ENCODE assay signal across 28 mouse cellular contexts in genomic region chrX:100475569-100476223, GRCm38 (mm10). TPM values are rescaled to one million over a fixed set of nuclear protein-coding genes. Genes with fewer than 3 reads are reported as not detected.
A peak's percentile ranks its signal among the peaks of the same experiment; 100 is the strongest.
DNase-seq lines count a peak whose midpoint lies in the region; ATAC-seq and TF ChIP-seq lines count a peak whose summit lies in the region.
"Had no signal": no experiment of that assay in that cellular context is flagged by ENCODE, and none has a peak within 500 bp of the region (broad histone marks: within the 10 kb centered on the region; RNA-seq: fewer than 3 reads in every experiment).

No protein-coding gene starts in this region.

- ATAC-seq in liver, postnatal 0 days, result no peak
- ATAC-seq in erythroid progenitor cell, adult 5-6 weeks (replicated peaks; ENCODE audit: low FRiP score, poor library complexity, severe bottlenecking), result peak; percentile 78
- ATAC-seq in megakaryocyte progenitor cell, adult 5-6 weeks (replicated peaks; ENCODE audit: poor library complexity), result peak; percentile 53
- ATAC-seq: activated CD4-positive, CD25-positive, alpha-beta regulatory T cell, adult 4 months; forebrain, embryonic 13.5 days had no signal

- dilution Hi-C loops in CH12.LX (cut with MboI; ENCODE audit: extremely low pct_ligation_motif_present, extremely low pct_unique_long_range_greater_than_20kb, low sequenced_read_pairs), result no loop called here

- no peak for TF ChIP-seq CTCF in liver, adult 2 months (IDR thresholded peaks at IDR 0.05; ENCODE audit: low read depth, low read length)
- TF ChIP-seq CTCF in liver, postnatal 0 days (IDR thresholded peaks at IDR 0.05; ENCODE audit: low read depth), result no peak
- TF ChIP-seq CTCF in CH12.LX (conservative IDR thresholded peaks at IDR 0.05 in 1 of 2, IDR thresholded peaks at IDR 0.05 in 1 of 2; ENCODE audit: low read depth in 2 of 2, low read length in 2 of 2), result no peak

- no peak overlapping the region for H3K27ac ChIP-seq in liver, adult 2 months (replicated peaks; ENCODE audit: insufficient read depth, low read depth, low read length)
- no peak overlapping the region for H3K27ac ChIP-seq in liver, postnatal 0 days (ENCODE audit: low read depth)
- H3K27ac ChIP-seq in CH12.LX (ENCODE audit: insufficient read depth, low read depth), result no peak overlapping the region
- no peak overlapping the region for H3K27ac ChIP-seq in limb, embryonic 10.5 days
- H3K27ac ChIP-seq: forebrain, embryonic 13.5 days; heart, adult 2 months; layer of hippocampus, adult 2 months; stomach, embryonic 15.5 days had no signal

- WGBS in liver, adult 2 months, result 36% methylated on average over 4 of the region's 4 CpGs
- 64% methylated on average over 4 of the region's 4 CpGs for WGBS in liver, postnatal 0 days (ENCODE audit: insufficient replicate concordance)
- WGBS in limb, embryonic 10.5 days, result 80% methylated on average over 4 of the region's 4 CpGs

- no peak overlapping the region for H3K4me3 ChIP-seq in liver, adult 2 months (ENCODE audit: insufficient read depth, low read depth, low read length)
- H3K4me3 ChIP-seq in liver, postnatal 0 days (ENCODE audit: low read depth, low read length), result no peak overlapping the region
- H3K4me3 ChIP-seq in CH12.LX (replicated peaks in 1 of 3; ENCODE audit: low read depth in 2 of 3, low read length in 2 of 3, poor library complexity in 1 of 3), result no peak overlapping the region
- H3K4me3 ChIP-seq in limb, embryonic 10.5 days, result no peak overlapping the region
- H3K4me3 ChIP-seq: forebrain, embryonic 13.5 days; heart, adult 2 months; layer of hippocampus, adult 2 months; stomach, embryonic 15.5 days had no signal

- TF ChIP-seq POLR2A in liver, adult 2 months (IDR thresholded peaks at IDR 0.05; ENCODE audit: extremely low read depth, insufficient read depth, low read length), result no peak
- TF ChIP-seq POLR2A in CH12.LX (IDR thresholded peaks at IDR 0.05; ENCODE audit: low read depth, low read length), result no peak

- no peak for TF ChIP-seq RAD21 in CH12.LX (IDR thresholded peaks at IDR 0.05; ENCODE audit: low read depth, low read length)

- no peak overlapping the region for H3K4me2 ChIP-seq in liver, postnatal 0 days (ENCODE audit: low read depth, low read length)
- H3K4me2 ChIP-seq in CH12.LX (ENCODE audit: insufficient read depth, low read depth, poor library complexity, severe bottlenecking), result no peak overlapping the region
- H3K4me2 ChIP-seq: forebrain, embryonic 13.5 days; stomach, embryonic 15.5 days had no signal

- H3K9ac ChIP-seq in liver, adult 2 months (ENCODE audit: low read depth, low read length), result no peak overlapping the region
- no peak overlapping the region for H3K9ac ChIP-seq in liver, postnatal 0 days (replicated peaks)
- H3K9ac ChIP-seq in CH12.LX (ENCODE audit: insufficient read depth, low read depth), result no peak overlapping the region
- H3K9ac ChIP-seq: forebrain, embryonic 13.5 days; stomach, embryonic 15.5 days had no signal

- peak; percentile 54 for DNase-seq in liver, adult 2 months (ENCODE audit: extremely low read depth, low read depth, low spot score)
- DNase-seq in liver, postnatal 0 days, result no peak
- no peak for DNase-seq in CH12.LX (ENCODE audit: extremely low read depth)
- no peak for DNase-seq in left cerebral cortex, postnatal 14 days (ENCODE audit: low spot score in 2 of 2)
- no peak for DNase-seq in limb, embryonic 10.5 days (ENCODE audit: low spot score)
- DNase-seq: adrenal gland, postnatal 14 days; cerebellum, adult 11-12 months; cerebellum, postnatal 36 days; kidney, adult 8-10 months; kidney, postnatal 14 days; left cerebral cortex, postnatal 4 days; lung, adult 2 months; midbrain, embryonic 14.5 days; thymus, adult 2 months had no signal

- no peaks in the 10 kb centered on the region for H3K27me3 ChIP-seq in liver, adult 2 months (ENCODE audit: control insufficient read depth, insufficient read depth, low read length)
- H3K27me3 ChIP-seq in liver, postnatal 0 days (ENCODE audit: insufficient read depth, low read length), result no peaks in the 10 kb centered on the region; the same call in 1 of the 2 replicates
- no peaks in the 10 kb centered on the region for H3K27me3 ChIP-seq in CH12.LX (replicated peaks)
- peaks cover 94% of the 10 kb centered on the region for H3K27me3 ChIP-seq in limb, embryonic 10.5 days (ENCODE audit: low read depth, poor library complexity, severe bottlenecking)
- H3K27me3 ChIP-seq: forebrain, embryonic 13.5 days; stomach, embryonic 15.5 days had no signal

- H3K36me3 ChIP-seq in liver, adult 2 months (ENCODE audit: control insufficient read depth, insufficient read depth, low read length), result no peaks in the 10 kb centered on the region
- no peaks in the 10 kb centered on the region for H3K36me3 ChIP-seq in liver, postnatal 0 days (replicated peaks; ENCODE audit: insufficient read depth, low read length)
- no peaks in the 10 kb centered on the region for H3K36me3 ChIP-seq in CH12.LX (replicated peaks in 1 of 2; ENCODE audit: control insufficient read depth in 1 of 2, insufficient read depth in 1 of 2, low read length in 1 of 2)
- H3K36me3 ChIP-seq in limb, embryonic 10.5 days, result no peaks in the 10 kb centered on the region
- H3K36me3 ChIP-seq: stomach, embryonic 15.5 days had no signal

- H3K9me3 ChIP-seq in liver, postnatal 0 days (ENCODE audit: low read length), result no peaks in the 10 kb centered on the region
- no peaks in the 10 kb centered on the region for H3K9me3 ChIP-seq in CH12.LX (replicated peaks; ENCODE audit: low read length)
- no peaks in the 10 kb centered on the region for H3K9me3 ChIP-seq in limb, embryonic 10.5 days (replicated peaks)
- H3K9me3 ChIP-seq: forebrain, embryonic 13.5 days; stomach, embryonic 15.5 days had no signal

- H3K4me1 ChIP-seq in liver, adult 2 months (ENCODE audit: control insufficient read depth, insufficient read depth, low read length), result peaks cover 8% of the 10 kb centered on the region
- H3K4me1 ChIP-seq in liver, postnatal 0 days (ENCODE audit: insufficient read depth), result no peaks in the 10 kb centered on the region
- peaks cover 0 to 15% of the 10 kb centered on the region in 2 experiments; a peak in 2 of 4 replicates for H3K4me1 ChIP-seq in CH12.LX (ENCODE audit: control insufficient read depth in 1 of 2, insufficient read depth in 2 of 2)
- no peaks in the 10 kb centered on the region for H3K4me1 ChIP-seq in limb, embryonic 10.5 days
- H3K4me1 ChIP-seq: forebrain, embryonic 13.5 days; stomach, embryonic 15.5 days had no signal

- no peak for TF ChIP-seq EP300 in liver, postnatal 0 days (IDR thresholded peaks at IDR 0.05; ENCODE audit: low read depth)
- TF ChIP-seq EP300 in CH12.LX (IDR thresholded peaks at IDR 0.05; ENCODE audit: low read length), result no peak

- H3K79me2 ChIP-seq in liver, adult 2 months (ENCODE audit: control insufficient read depth, insufficient read depth, low read length), result no peaks in the 10 kb centered on the region
- H3K79me2 ChIP-seq in CH12.LX (replicated peaks; ENCODE audit: control insufficient read depth, extremely low read depth, insufficient read depth, poor library complexity, severe bottlenecking), result no peaks in the 10 kb centered on the region

- intact Hi-C loops in left cerebral cortex, postnatal 14 days (cut with DNase I), result loop anchor here (5.0 kb wide), 1 partner anchor 78 kb away; no protein-coding TSS in a partner anchor

- in situ Hi-C loops in CH12.LX (cut with MboI; ENCODE audit: low pct_ligation_motif_present, low pct_unique_long_range_greater_than_20kb, low sequenced_read_pairs), result no loop called here

RNA-seq across cellular contexts. Expression of gene Igbp1, which starts 18.4 kb away (rescaled TPM):
- total RNA-seq in liver, adult 2 months (2014; rRNA removed), result 52.2 and 63.2 TPM in 2 replicates
- polyA plus RNA-seq in liver, adult 2 months (2012; rRNA removed), result 18.5 and 20.4 TPM in 2 replicates
- 17.8 and 19.2 TPM in 2 replicates for polyA plus RNA-seq in liver, postnatal 0 days (2015; fragmentation: Nextera tagmentation; extraction: Ambion mirVana)
- 64.2 and 72.7 TPM in 2 replicates for total RNA-seq in CH12.LX (2012; rRNA removed)
- total RNA-seq in CH12.LX (2014; rRNA removed), result 116 and 124 TPM in 2 replicates
- polyA plus RNA-seq in CH12.LX (2012; ENCODE audit: insufficient read length, low read depth), result 92.6 and 95.0 TPM in 2 replicates
- total RNA-seq in erythroid progenitor cell, adult 5-6 weeks (2015; ENCODE audit: low replicate concordance), result 16.6 and 23.5 TPM in 2 replicates
- 9.7 and 19.5 TPM in 2 replicates for total RNA-seq in erythroid progenitor cell, adult 5-6 weeks (2017; ENCODE audit: low replicate concordance)
- total RNA-seq in megakaryocyte progenitor cell, adult 5-6 weeks (2015), result 85.4 and 95.5 TPM in 2 replicates
- total RNA-seq in megakaryocyte progenitor cell, adult 5-6 weeks (2017), result 113 and 116 TPM in 2 replicates
- 10 to 100 TPM; 32.6 to 35.0 TPM for total RNA-seq in left cerebral cortex, postnatal 14 days (2021)
- 43.1 and 45.5 TPM in 2 replicates for polyA plus RNA-seq in limb, embryonic 10.5 days (2016; fragmentation: Nextera tagmentation; extraction: Ambion mirVana)

RNA-seq across cellular contexts. Expression of gene Awat2, which starts 33.2 kb away (rescaled TPM):
- total RNA-seq in liver, adult 2 months (2014; rRNA removed), result 1.2 and 1.5 TPM in 2 replicates
- 0.83 and 1.1 TPM in 2 replicates for polyA plus RNA-seq in liver, adult 2 months (2012; rRNA removed)
- polyA plus RNA-seq in liver, postnatal 0 days (2015; fragmentation: Nextera tagmentation; extraction: Ambion mirVana), result 0.16 and 0.24 TPM in 2 replicates
- total RNA-seq in CH12.LX (2012; rRNA removed) (0.92 and 1.1 TPM in 2 replicates), CH12.LX (2014; rRNA removed) (1.0 and 2.0 TPM in 2 replicates)
- 0.50 and 0.67 TPM in 2 replicates for polyA plus RNA-seq in CH12.LX (2012; ENCODE audit: insufficient read length, low read depth)
- not detected in 2 replicates for total RNA-seq in erythroid progenitor cell, adult 5-6 weeks (2015; ENCODE audit: low replicate concordance)
- total RNA-seq in erythroid progenitor cell, adult 5-6 weeks (2017; ENCODE audit: low replicate concordance), result not detected in 2 replicates
- total RNA-seq in megakaryocyte progenitor cell, adult 5-6 weeks (2015), result 1.2 and 1.9 TPM in 2 replicates
- total RNA-seq in megakaryocyte progenitor cell, adult 5-6 weeks (2017), result 0.71 and 0.84 TPM in 2 replicates
- not detected for total RNA-seq in left cerebral cortex, postnatal 14 days (2021)
- polyA plus RNA-seq in limb, embryonic 10.5 days (2016; fragmentation: Nextera tagmentation; extraction: Ambion mirVana), result 0.79 and 1.1 TPM in 2 replicates
- total RNA-seq: heart, adult 2 months; left cerebral cortex, postnatal 4 days had no signal
- polyA plus RNA-seq: heart, adult 2 months; heart, postnatal 0 days; midbrain, embryonic 14.5 days; neural tube, embryonic 14.5 days had no signal

RNA-seq across cellular contexts. Expression of gene Otud6a, which starts 46.9 kb away (rescaled TPM):
- not detected in 2 replicates for total RNA-seq in liver, adult 2 months (2014; rRNA removed)
- not detected in 2 replicates for polyA plus RNA-seq in liver, adult 2 months (2012; rRNA removed)
- polyA plus RNA-seq in liver, postnatal 0 days (2015; fragmentation: Nextera tagmentation; extraction: Ambion mirVana), result not detected in 2 replicates
- total RNA-seq in CH12.LX (2012; rRNA removed) (not detected in 2 replicates), CH12.LX (2014; rRNA removed) (not detected in 2 replicates)
- not detected in 2 replicates for polyA plus RNA-seq in CH12.LX (2012; ENCODE audit: insufficient read length, low read depth)
- total RNA-seq in erythroid progenitor cell, adult 5-6 weeks (2015; ENCODE audit: low replicate concordance), result not detected in 2 replicates
- not detected in 2 replicates for total RNA-seq in erythroid progenitor cell, adult 5-6 weeks (2017; ENCODE audit: low replicate concordance)
- total RNA-seq in megakaryocyte progenitor cell, adult 5-6 weeks (2015), result not detected in 2 replicates
- total RNA-seq in megakaryocyte progenitor cell, adult 5-6 weeks (2017), result not detected in 2 replicates
- total RNA-seq in left cerebral cortex, postnatal 14 days (2021), result not detected
- polyA plus RNA-seq in limb, embryonic 10.5 days (2016; fragmentation: Nextera tagmentation; extraction: Ambion mirVana), result not detected in 2 replicates
- total RNA-seq: adrenal gland, postnatal 14 days; gastrocnemius, adult 8-10 months; heart, adult 2 months; layer of hippocampus, adult 2 months; left cerebral cortex, adult 18-20 months; left cerebral cortex, postnatal 4 days; megakaryocyte, adult 5-6 weeks had no signal
- polyA plus RNA-seq: activated CD4-positive, CD25-positive, alpha-beta regulatory T cell, adult 4 months; forebrain, embryonic 13.5 days; frontal cortex, adult 2 months; heart, adult 2 months; heart, postnatal 0 days; hindbrain, embryonic 11.5 days; lung, adult 2 months; midbrain, embryonic 14.5 days; neural tube, embryonic 14.5 days; stomach, embryonic 15.5 days; thymus, adult 2 months had no signal

RNA-seq across cellular contexts. Expression of gene Dgat2l6, which starts 48.9 kb away (rescaled TPM):
- not detected in 2 replicates for total RNA-seq in liver, adult 2 months (2014; rRNA removed)
- not detected in 2 replicates for polyA plus RNA-seq in liver, adult 2 months (2012; rRNA removed)
- polyA plus RNA-seq in liver, postnatal 0 days (2015; fragmentation: Nextera tagmentation; extraction: Ambion mirVana), result not detected in 2 replicates
- total RNA-seq in CH12.LX (2012; rRNA removed) (not detected in 2 replicates), CH12.LX (2014; rRNA removed) (0.07 TPM in 1 of 2 replicates, not detected in the other)
- polyA plus RNA-seq in CH12.LX (2012; ENCODE audit: insufficient read length, low read depth), result not detected in 2 replicates
- 0.84 TPM in 1 of 2 replicates, not detected in the other for total RNA-seq in erythroid progenitor cell, adult 5-6 weeks (2015; ENCODE audit: low replicate concordance)
- total RNA-seq in erythroid progenitor cell, adult 5-6 weeks (2017; ENCODE audit: low replicate concordance), result not detected in 2 replicates
- not detected in 2 replicates for total RNA-seq in megakaryocyte progenitor cell, adult 5-6 weeks (2015)
- not detected in 2 replicates for total RNA-seq in megakaryocyte progenitor cell, adult 5-6 weeks (2017)
- total RNA-seq in left cerebral cortex, postnatal 14 days (2021), result under 1 TPM; 0.08 to 0.18 TPM
- polyA plus RNA-seq in limb, embryonic 10.5 days (2016; fragmentation: Nextera tagmentation; extraction: Ambion mirVana), result not detected in 2 replicates
- total RNA-seq: adrenal gland, postnatal 14 days; heart, adult 2 months; left cerebral cortex, postnatal 4 days; megakaryocyte, adult 5-6 weeks had no signal
- polyA plus RNA-seq: activated CD4-positive, CD25-positive, alpha-beta regulatory T cell, adult 4 months; forebrain, embryonic 13.5 days; heart, adult 2 months; heart, postnatal 0 days; hindbrain, embryonic 11.5 days; lung, adult 2 months; midbrain, embryonic 14.5 days; neural tube, embryonic 14.5 days; stomach, embryonic 15.5 days; thymus, adult 2 months had no signal
